Mouse (Mus musculus): ENCODE results near the gene Rad23a. TPM values are rescaled to one million over a fixed set of nuclear protein-coding genes. Genes with fewer than 3 reads are reported as not detected.

Gene Rad23a
- polyA plus RNA-seq, 1 experiment = 68.0 TPM

- Histone ChIP-seq H3K9me3 (replicated peaks; ENCODE audit: control insufficient read depth, insufficient read depth, low read length, poor library complexity, severe bottlenecking) (no peaks in the 10 kb centered on the region), H3K4me3 (ENCODE audit: low read depth, low read length) (peak overlapping the region; percentile 88), H3K4me1 (ENCODE audit: control insufficient read depth, insufficient read depth, low read length) (no peaks in the 10 kb centered on the region), H3K9ac (ENCODE audit: low read depth, poor library complexity, severe bottlenecking) (peak overlapping the region; percentile 95), H3K27ac (ENCODE audit: insufficient read depth, low read length) (peak overlapping the region; percentile 5; the same call in 1 of the 2 replicates), H3K27me3 (ENCODE audit: control insufficient read depth, insufficient read depth, low read length, poor library complexity, severe bottlenecking) (no peaks in the 10 kb centered on the region), H3K36me3 (ENCODE audit: control insufficient read depth, insufficient read depth, low read length, poor library complexity, severe bottlenecking) (peaks cover 42% of the 10 kb centered on the region)
- TF ChIP-seq CTCF (IDR thresholded peaks at IDR 0.05; ENCODE audit: low read depth, low read length) (peak; percentile 40), POLR2A (IDR thresholded peaks at IDR 0.05; ENCODE audit: insufficient read depth, low read length) (no peak)
These were observed 5.1 kb upstream of the Rad23a start for GRCm38 (mm10) chr8:84845355-84846093.

GRCm38 (mm10) chr8:84844397-84845070 is 4.1 kb upstream of the Rad23a start:
- TF ChIP-seq CTCF (IDR thresholded peaks at IDR 0.05; ENCODE audit: low read depth, low read length) = no peak
- Histone ChIP-seq H3K4me3 (ENCODE audit: low read depth, low read length) (peak overlapping the region; percentile 17; the same call in 1 of the 2 replicates), H3K4me1 (ENCODE audit: control insufficient read depth, insufficient read depth, low read length) (no peaks in the 10 kb centered on the region), H3K36me3 (ENCODE audit: control insufficient read depth, insufficient read depth, low read length, poor library complexity, severe bottlenecking) (peaks cover 42% of the 10 kb centered on the region), H3K27me3 (ENCODE audit: control insufficient read depth, insufficient read depth, low read length, poor library complexity, severe bottlenecking) (no peaks in the 10 kb centered on the region), H3K27ac (ENCODE audit: insufficient read depth, low read length) (peak overlapping the region; percentile 47), H3K9me3 (replicated peaks; ENCODE audit: control insufficient read depth, insufficient read depth, low read length, poor library complexity, severe bottlenecking) (no peaks in the 10 kb centered on the region), H3K9ac (ENCODE audit: low read depth, poor library complexity, severe bottlenecking) (peak overlapping the region; percentile 95; the same call in 1 of the 2 replicates)

GRCm38 (mm10) chr8:84841514-84841913 is 1.0 kb upstream of the Rad23a start:
- Histone ChIP-seq H3K36me3 (ENCODE audit: control insufficient read depth, insufficient read depth, low read length, poor library complexity, severe bottlenecking) (peaks cover 61% of the 10 kb centered on the region), H3K27ac (ENCODE audit: insufficient read depth, low read length) (no peak overlapping the region), H3K4me3 (ENCODE audit: low read depth, low read length) (no peak overlapping the region), H3K9ac (ENCODE audit: low read depth, poor library complexity, severe bottlenecking) (no peak overlapping the region), H3K4me1 (ENCODE audit: control insufficient read depth, insufficient read depth, low read length) (no peaks in the 10 kb centered on the region), H3K27me3 (ENCODE audit: control insufficient read depth, insufficient read depth, low read length, poor library complexity, severe bottlenecking) (no peaks in the 10 kb centered on the region), H3K9me3 (replicated peaks; ENCODE audit: control insufficient read depth, insufficient read depth, low read length, poor library complexity, severe bottlenecking) (no peaks in the 10 kb centered on the region)
- TF ChIP-seq EP300 (IDR thresholded peaks at IDR 0.05; ENCODE audit: insufficient read depth, low read depth, low read length) (no peak), CTCF (IDR thresholded peaks at IDR 0.05; ENCODE audit: low read depth, low read length) (no peak), POLR2A (IDR thresholded peaks at IDR 0.05; ENCODE audit: insufficient read depth, low read length) (no peak)

- Histone ChIP-seq H3K4me3 (ENCODE audit: low read depth, low read length) (peak overlapping the region; percentile 76), H3K27me3 (ENCODE audit: control insufficient read depth, insufficient read depth, low read length, poor library complexity, severe bottlenecking) (no peaks in the 10 kb centered on the region), H3K4me1 (ENCODE audit: control insufficient read depth, insufficient read depth, low read length) (peaks cover 1% of the 10 kb centered on the region), H3K9me3 (replicated peaks; ENCODE audit: control insufficient read depth, insufficient read depth, low read length, poor library complexity, severe bottlenecking) (no peaks in the 10 kb centered on the region), H3K9ac (ENCODE audit: low read depth, poor library complexity, severe bottlenecking) (peak overlapping the region; percentile 95), H3K36me3 (ENCODE audit: control insufficient read depth, insufficient read depth, low read length, poor library complexity, severe bottlenecking) (peaks cover 72% of the 10 kb centered on the region), H3K27ac (ENCODE audit: insufficient read depth, low read length) (no peak overlapping the region)
- TF ChIP-seq CTCF (IDR thresholded peaks at IDR 0.05; ENCODE audit: low read depth, low read length) (no peak), EP300 (IDR thresholded peaks at IDR 0.05; ENCODE audit: insufficient read depth, low read depth, low read length) (no peak), POLR2A (IDR thresholded peaks at IDR 0.05; ENCODE audit: insufficient read depth, low read length) (no peak)
These were observed 604 bp downstream of the Rad23a start for GRCm38 (mm10) chr8:84839875-84840247.

- Histone ChIP-seq H3K9ac (ENCODE audit: low read depth, poor library complexity, severe bottlenecking) (peak overlapping the region; percentile 95), H3K4me3 (ENCODE audit: low read depth, low read length) (no peak overlapping the region), H3K27me3 (ENCODE audit: control insufficient read depth, insufficient read depth, low read length, poor library complexity, severe bottlenecking) (no peaks in the 10 kb centered on the region), H3K4me1 (ENCODE audit: control insufficient read depth, insufficient read depth, low read length) (peaks cover 1% of the 10 kb centered on the region), H3K36me3 (ENCODE audit: control insufficient read depth, insufficient read depth, low read length, poor library complexity, severe bottlenecking) (peaks cover 72% of the 10 kb centered on the region), H3K9me3 (replicated peaks; ENCODE audit: control insufficient read depth, insufficient read depth, low read length, poor library complexity, severe bottlenecking) (no peaks in the 10 kb centered on the region), H3K27ac (ENCODE audit: insufficient read depth, low read length) (no peak overlapping the region)
- TF ChIP-seq EP300 (IDR thresholded peaks at IDR 0.05; ENCODE audit: insufficient read depth, low read depth, low read length) = no peak
- TF ChIP-seq CTCF (IDR thresholded peaks at IDR 0.05; ENCODE audit: low read depth, low read length) = no peak
- TF ChIP-seq POLR2A (IDR thresholded peaks at IDR 0.05; ENCODE audit: insufficient read depth, low read length) = no peak
These were observed 1.1 kb downstream of the Rad23a start for GRCm38 (mm10) chr8:84839411-84839810.

- Histone ChIP-seq H3K9ac (ENCODE audit: low read depth, poor library complexity, severe bottlenecking) (no peak overlapping the region), H3K27ac (ENCODE audit: insufficient read depth, low read length) (no peak overlapping the region), H3K36me3 (ENCODE audit: control insufficient read depth, insufficient read depth, low read length, poor library complexity, severe bottlenecking) (peaks cover 72% of the 10 kb centered on the region), H3K9me3 (replicated peaks; ENCODE audit: control insufficient read depth, insufficient read depth, low read length, poor library complexity, severe bottlenecking) (no peaks in the 10 kb centered on the region), H3K27me3 (ENCODE audit: control insufficient read depth, insufficient read depth, low read length, poor library complexity, severe bottlenecking) (no peaks in the 10 kb centered on the region), H3K4me3 (ENCODE audit: low read depth, low read length) (no peak overlapping the region), H3K4me1 (ENCODE audit: control insufficient read depth, insufficient read depth, low read length) (peaks cover 1% of the 10 kb centered on the region)
- no peak for TF ChIP-seq POLR2A (IDR thresholded peaks at IDR 0.05; ENCODE audit: insufficient read depth, low read length)
- no peak for TF ChIP-seq EP300 (IDR thresholded peaks at IDR 0.05; ENCODE audit: insufficient read depth, low read depth, low read length)
- TF ChIP-seq CTCF (IDR thresholded peaks at IDR 0.05; ENCODE audit: low read depth, low read length) = no peak
These were observed 2.0 kb downstream of the Rad23a start for GRCm38 (mm10) chr8:84838513-84838912.

Measured in ES-Bruce4 (cell line).